Mouse (Mus musculus) liver, embryonic 12.5 days (tissue): ENCODE data around the gene Eno1. TPM values are rescaled to one million over a fixed set of nuclear protein-coding genes. Genes with fewer than 3 reads are reported as not detected.
A peak's percentile ranks its signal among the peaks of the same experiment; 100 is the strongest.

ENCODE experiments used
- ATAC-seq: fragments of 200-750 bp; cut with Nextera tagmentation; 2 replicates; pipeline ENCODE4 v1.8.0; 2017; ENCODE audit warnings: moderate number of reproducible peaks, mild to moderate bottlenecking, moderate library complexity
- H3K27ac ChIP-seq: fragments of 300-500 bp; sonication (generic); 2 replicates; pipeline ENCODE4 v1.5.1; 2016; ENCODE audit warnings: mild to moderate bottlenecking
- H3K27me3 ChIP-seq: fragments of 300-500 bp; sonication (generic); replicated peaks from 2 replicates; pipeline ENCODE4 v1.6.1; 2016; ENCODE audit warnings: mild to moderate bottlenecking, moderate library complexity
- H3K36me3 ChIP-seq: fragments of 300-500 bp; sonication (generic); 2 replicates; pipeline ENCODE4 v1.6.1; 2016; ENCODE audit warnings: mild to moderate bottlenecking, moderate library complexity
- H3K4me1 ChIP-seq: fragments of 300-500 bp; sonication (generic); 2 replicates; pipeline ENCODE4 v1.6.1; 2016
- H3K4me2 ChIP-seq: fragments of 300-500 bp; sonication (generic); 2 replicates; pipeline ENCODE4 v1.6.1; 2016; ENCODE audit warnings: mild to moderate bottlenecking, moderate library complexity
- H3K4me3 ChIP-seq: fragments of 300-500 bp; sonication (generic); 2 replicates; pipeline ENCODE4 v1.5.1; 2016; ENCODE audit warnings: mild to moderate bottlenecking, moderate library complexity
- H3K9ac ChIP-seq: fragments of 300-500 bp; sonication (generic); 2 replicates; pipeline ENCODE4 v1.6.1; 2016; ENCODE audit warnings: mild to moderate bottlenecking, moderate library complexity
- H3K9me3 ChIP-seq: fragments of 300-500 bp; sonication (generic); replicated peaks from 2 replicates; pipeline ENCODE4 v1.6.1; 2016; ENCODE audit warnings: mild to moderate bottlenecking, moderate library complexity
- WGBS: fragments of 180-500 bp; shearing (Covaris S2); methylation state at CpG from one replicate; pipeline ENCODE4 v1.1.7; 2016; ENCODE audit not compliant: insufficient replicate concordance; 5-methylcytosine and 5-hydroxymethylcytosine counted together
- polyA plus RNA-seq: library from polyadenylated mRNA; unstranded; fragments of >200 nt; fragmentation: Nextera tagmentation; extraction: Ambion mirVana; gene quantifications from 2 replicates; pipeline ENCODE4 v1.2.1, GENCODE M21; 2016

Eno1 gene
- polyA plus RNA-seq, 1 experiment from 2014 or later = 1,342 TPM

- H3K27ac ChIP-seq = no peak overlapping the region
- no peak overlapping the region for H3K9ac ChIP-seq
- no peak overlapping the region for H3K4me2 ChIP-seq
- no peak overlapping the region for H3K4me3 ChIP-seq
- no peak for ATAC-seq
- no peaks in the 10 kb centered on the region for H3K36me3 ChIP-seq
- H3K27me3 ChIP-seq = peaks cover 21% of the 10 kb centered on the region
- WGBS = 51% methylated on average over 7 of the region's 7 CpGs
- peaks cover 20% of the 10 kb centered on the region; the same call in 1 of the 2 replicates for H3K4me1 ChIP-seq
- no peaks in the 10 kb centered on the region for H3K9me3 ChIP-seq
Observed at GRCm38 (mm10) chr4:150228581-150229348, 7.8 kb upstream of the Eno1 start.

- peaks cover 27% of the 10 kb centered on the region for H3K4me1 ChIP-seq
- WGBS = 46% methylated on average over 8 of the region's 15 CpGs
Observed at GRCm38 (mm10) chr4:150229747-150230390, 6.7 kb upstream of the Eno1 start.

GRCm38 (mm10) chr4:150230460-150231407 is 5.8 kb upstream of the Eno1 start:
- H3K9ac ChIP-seq = no peak overlapping the region
- ATAC-seq = no peak
- WGBS = 43% methylated on average over 21 of the region's 21 CpGs

More at GRCm38 (mm10) chr4:150229747-150230390, 6.7 kb upstream of the Eno1 start:
- Histone ChIP-seq H3K36me3 (no peaks in the 10 kb centered on the region), H3K9ac (no peak overlapping the region), H3K4me3 (no peak overlapping the region), H3K27ac (no peak overlapping the region), H3K9me3 (no peaks in the 10 kb centered on the region), H3K4me2 (no peak overlapping the region), H3K27me3 (peaks cover 21% of the 10 kb centered on the region)
- ATAC-seq = no peak

GRCm38 (mm10) chr4:150231871-150232270 is 4.7 kb upstream of the Eno1 start:
- no peak overlapping the region for H3K4me3 ChIP-seq
- no peak overlapping the region for H3K27ac ChIP-seq
- peaks cover 21% of the 10 kb centered on the region for H3K27me3 ChIP-seq
- no peak overlapping the region for H3K9ac ChIP-seq
- no peaks in the 10 kb centered on the region for H3K36me3 ChIP-seq
- H3K4me2 ChIP-seq = no peak overlapping the region
- WGBS = 41% methylated on average over 8 of the region's 8 CpGs
- H3K4me1 ChIP-seq = peaks cover 41% of the 10 kb centered on the region
- no peak for ATAC-seq
- no peaks in the 10 kb centered on the region for H3K9me3 ChIP-seq

More at GRCm38 (mm10) chr4:150230460-150231407, 5.8 kb upstream of the Eno1 start:
- no peak overlapping the region for H3K4me2 ChIP-seq
- H3K36me3 ChIP-seq = no peaks in the 10 kb centered on the region
- no peak overlapping the region for H3K4me3 ChIP-seq
- peaks cover 36% of the 10 kb centered on the region for H3K4me1 ChIP-seq
- H3K27ac ChIP-seq = no peak overlapping the region
- no peaks in the 10 kb centered on the region for H3K9me3 ChIP-seq
- peaks cover 21% of the 10 kb centered on the region for H3K27me3 ChIP-seq

- Histone ChIP-seq H3K27ac (peak overlapping the region; percentile 67), H3K27me3 (peaks cover 21% of the 10 kb centered on the region), H3K4me3 (no peak overlapping the region), H3K9ac (0 out of 2 replicates have a peak overlapping the region, but pooled peaks have one; percentile 8), H3K9me3 (no peaks in the 10 kb centered on the region), H3K4me2 (0 out of 2 replicates have a peak overlapping the region, but pooled peaks have one; percentile 0), H3K4me1 (peaks cover 58% of the 10 kb centered on the region), H3K36me3 (peaks cover 11% of the 10 kb centered on the region)
- no peak for ATAC-seq
- WGBS = 43% methylated on average over 8 of the region's 8 CpGs
Observed at GRCm38 (mm10) chr4:150234599-150235327, 1.8 kb upstream of the Eno1 start.

- H3K9me3 ChIP-seq = no peaks in the 10 kb centered on the region
- H3K4me1 ChIP-seq = peaks cover 62% of the 10 kb centered on the region
Observed at GRCm38 (mm10) chr4:150235585-150235984, 936 bp upstream of the Eno1 start.

GRCm38 (mm10) chr4:150236031-150236430 is 490 bp upstream of the Eno1 start:
- H3K4me1 ChIP-seq = peaks cover 61% of the 10 kb centered on the region

More at GRCm38 (mm10) chr4:150235585-150235984, 936 bp upstream of the Eno1 start:
- no peak overlapping the region for H3K4me3 ChIP-seq
- 61% methylated on average over 4 of the region's 4 CpGs for WGBS
- no peak overlapping the region for H3K9ac ChIP-seq
- H3K4me2 ChIP-seq = no peak overlapping the region
- H3K27ac ChIP-seq = peak overlapping the region; percentile 67
- ATAC-seq = no peak
- peaks cover 19% of the 10 kb centered on the region for H3K36me3 ChIP-seq
- H3K27me3 ChIP-seq = peaks cover 16% of the 10 kb centered on the region

GRCm38 (mm10) chr4:150237636-150238361 is 1.3 kb downstream of the Eno1 start:
- Histone ChIP-seq H3K27ac (peak overlapping the region; percentile 91), H3K36me3 (peaks cover 41% of the 10 kb centered on the region), H3K4me3 (peak overlapping the region; percentile 84), H3K9ac (peak overlapping the region; percentile 89), H3K4me1 (peaks cover 71% of the 10 kb centered on the region), H3K4me2 (peak overlapping the region; percentile 86), H3K27me3 (no peaks in the 10 kb centered on the region), H3K9me3 (no peaks in the 10 kb centered on the region)
- ATAC-seq = peak; percentile 46
- WGBS = under 1% methylated on average over 21 of the region's 21 CpGs

More at GRCm38 (mm10) chr4:150236031-150236430, 490 bp upstream of the Eno1 start:
- peak overlapping the region; percentile 86 for H3K4me2 ChIP-seq
- 60% methylated on average over 8 of the region's 8 CpGs for WGBS
- H3K27me3 ChIP-seq = peaks cover 12% of the 10 kb centered on the region
- H3K9ac ChIP-seq = peak overlapping the region; percentile 89
- peak overlapping the region; percentile 91 for H3K27ac ChIP-seq
- ATAC-seq = no peak
- peak overlapping the region; percentile 84 for H3K4me3 ChIP-seq
- H3K36me3 ChIP-seq = peaks cover 24% of the 10 kb centered on the region
- H3K9me3 ChIP-seq = no peaks in the 10 kb centered on the region

- H3K36me3 ChIP-seq = peaks cover 49% of the 10 kb centered on the region
- peak overlapping the region; percentile 89 for H3K9ac ChIP-seq
- no peak for ATAC-seq
- H3K27me3 ChIP-seq = no peaks in the 10 kb centered on the region
- H3K4me3 ChIP-seq = peak overlapping the region; percentile 84
- peak overlapping the region; percentile 86 for H3K4me2 ChIP-seq
- H3K9me3 ChIP-seq = no peaks in the 10 kb centered on the region
- H3K4me1 ChIP-seq = peaks cover 71% of the 10 kb centered on the region
- 4% methylated on average over 3 of the region's 3 CpGs for WGBS
- peak overlapping the region; percentile 91 for H3K27ac ChIP-seq
Observed at GRCm38 (mm10) chr4:150238433-150239086, 2.0 kb downstream of the Eno1 start.

GRCm38 (mm10) chr4:150239087-150239480 is 2.6 kb downstream of the Eno1 start:
- no peaks in the 10 kb centered on the region for H3K27me3 ChIP-seq

More at GRCm38 (mm10) chr4:150239087-150239480, 2.6 kb downstream of the Eno1 start:
- Histone ChIP-seq H3K27ac (peak overlapping the region; percentile 91), H3K9ac (peak overlapping the region; percentile 89), H3K4me3 (peak overlapping the region; percentile 84), H3K36me3 (peaks cover 54% of the 10 kb centered on the region), H3K9me3 (no peaks in the 10 kb centered on the region), H3K4me2 (peak overlapping the region; percentile 86), H3K4me1 (peaks cover 71% of the 10 kb centered on the region)
- no peak for ATAC-seq
- WGBS = 36% methylated on average over 5 of the region's 5 CpGs
